Mouse (Mus musculus): ENCODE results near the gene Alk.

DNA sequence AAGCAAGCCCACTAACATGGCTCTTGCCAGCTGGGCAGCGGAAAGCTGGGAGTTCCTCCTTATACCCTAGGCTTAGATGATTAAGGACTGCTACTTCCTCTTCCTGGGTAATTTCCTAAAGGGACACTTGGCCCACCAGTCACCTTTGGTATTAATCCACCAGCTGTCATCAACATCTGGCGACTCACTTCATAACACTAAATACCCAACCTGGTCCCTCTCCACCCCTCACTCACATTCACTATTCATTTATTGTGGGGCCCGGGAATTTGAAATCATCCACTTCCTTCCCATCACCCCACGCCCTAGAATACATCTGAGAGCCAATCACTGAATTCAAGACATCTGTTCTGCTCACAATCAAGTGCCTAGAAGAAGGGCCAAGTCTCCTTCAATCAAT, 235.4 kb downstream of the Alk start:
- TF ChIP-seq POLR2A (IDR thresholded peaks at IDR 0.05; ENCODE audit: control insufficient read depth, extremely low read depth, insufficient read depth, low read length, poor library complexity) (no peak), CTCF (IDR thresholded peaks at IDR 0.05; ENCODE audit: borderline replicate concordance, control insufficient read depth, extremely low read depth, insufficient read depth, low read length, poor library complexity) (no peak)

Data from thymus, adult 2 months (tissue).